Mouse (Mus musculus) urinary bladder, postnatal 14 days (tissue): ENCODE results near the gene Nxph4.

ENCODE experiments used
- DNase-seq: peaks from one replicate; pipeline ENCODE4 v3.0.0; 2021; ENCODE audit warnings: low spot score

Nxph4 gene

GRCm38 (mm10) chr10:127534036-127534928, at the start of gene Nxph4:
TSS of gene Nxph4 (minus strand) at chr10:127534559.
- no peak for DNase-seq

GRCm38 (mm10) chr10:127583649-127584048, 49.3 kb upstream of the Nxph4 start:
- DNase-seq = peak; percentile 81

- DNase-seq = no peak
Observed at GRCm38 (mm10) chr10:127581291-127581690, 46.9 kb upstream of the Nxph4 start.

- DNase-seq = no peak
Observed at GRCm38 (mm10) chr10:127577982-127578381, 43.6 kb upstream of the Nxph4 start.

GRCm38 (mm10) chr10:127577156-127577555, 42.8 kb upstream of the Nxph4 start:
- DNase-seq = no peak

- DNase-seq = peak; percentile 86
Observed at GRCm38 (mm10) chr10:127576381-127576961, 42.1 kb upstream of the Nxph4 start.

- DNase-seq = no peak
Observed at GRCm38 (mm10) chr10:127575741-127576140, 41.4 kb upstream of the Nxph4 start.

GRCm38 (mm10) chr10:127572281-127572680, 37.9 kb upstream of the Nxph4 start:
- DNase-seq = no peak

GRCm38 (mm10) chr10:127570937-127571641, 36.7 kb upstream of the Nxph4 start:
- DNase-seq = no peak

- DNase-seq = peak; percentile 55
Observed at GRCm38 (mm10) chr10:127570384-127570783, 36.0 kb upstream of the Nxph4 start.

GRCm38 (mm10) chr10:127569450-127569849, 35.1 kb upstream of the Nxph4 start:
- DNase-seq = peak; percentile 83

- no peak for DNase-seq
Observed at GRCm38 (mm10) chr10:127566553-127567326, 32.4 kb upstream of the Nxph4 start.

GRCm38 (mm10) chr10:127564301-127564700, 29.9 kb upstream of the Nxph4 start:
- peak; percentile 55 for DNase-seq

GRCm38 (mm10) chr10:127563840-127564239, 29.5 kb upstream of the Nxph4 start:
- DNase-seq = no peak

- no peak for DNase-seq
Observed at GRCm38 (mm10) chr10:127561145-127561544, 26.8 kb upstream of the Nxph4 start.

GRCm38 (mm10) chr10:127557397-127557796, 23.0 kb upstream of the Nxph4 start:
- no peak for DNase-seq

- DNase-seq = no peak
Observed at GRCm38 (mm10) chr10:127555703-127556102, 21.3 kb upstream of the Nxph4 start.

GRCm38 (mm10) chr10:127549892-127550291, 15.5 kb upstream of the Nxph4 start:
- no peak for DNase-seq

- DNase-seq = no peak
Observed at GRCm38 (mm10) chr10:127548236-127548635, 13.9 kb upstream of the Nxph4 start.

GRCm38 (mm10) chr10:127546505-127546904, 12.1 kb upstream of the Nxph4 start:
- DNase-seq = no peak

- no peak for DNase-seq
Observed at GRCm38 (mm10) chr10:127544375-127544774, 10.0 kb upstream of the Nxph4 start.

- DNase-seq = no peak
Observed at GRCm38 (mm10) chr10:127543916-127544315, 9.6 kb upstream of the Nxph4 start.
